Mouse (Mus musculus) midbrain, postnatal 0 days (tissue): ENCODE measurements at regions not wholly inside any gene's neighbourhood (a gene's known extent, or its start where the extent isn't known, plus 50 kb on each side); places are given as distances from the start of the nearest gene placed in this dataset.

Experiments
- ATAC-seq: fragments of 200-750 bp; cut with Nextera tagmentation; 2 replicates; pipeline ENCODE4 v1.8.0; 2017; ENCODE audit warnings: moderate number of reproducible peaks, mild to moderate bottlenecking, moderate TSS enrichment, moderate library complexity; ENCODE audit not compliant: low FRiP score
- DNase-seq: peaks from one replicate; pipeline ENCODE4 v3.0.0-alpha.2; 2015; ENCODE audit warnings: low spot score
- H3K27ac ChIP-seq: fragments of 300-500 bp; sonication (generic); 2 replicates; pipeline ENCODE4 v1.5.1; 2014; ENCODE audit warnings: low read depth, mild to moderate bottlenecking, low read length, mixed read lengths
- H3K27me3 ChIP-seq: fragments of 300-500 bp; sonication (generic); 2 replicates; pipeline ENCODE4 v1.6.1; 2014; ENCODE audit warnings: low read length, control low read depth, mixed read lengths; ENCODE audit not compliant: insufficient read depth
- H3K36me3 ChIP-seq: fragments of 300-500 bp; sonication (generic); 2 replicates; pipeline ENCODE4 v1.6.1; 2014; ENCODE audit warnings: low read length, control low read depth, mixed read lengths; ENCODE audit not compliant: insufficient read depth
- H3K4me1 ChIP-seq: fragments of 300-500 bp; sonication (generic); 2 replicates; pipeline ENCODE4 v1.6.1; 2014; ENCODE audit warnings: mild to moderate bottlenecking, control low read depth, antibody characterized with exemption, low read length, mixed read lengths; ENCODE audit not compliant: insufficient read depth
- H3K4me2 ChIP-seq: fragments of 300-500 bp; sonication (generic); 2 replicates; pipeline ENCODE4 v1.6.1; 2014; ENCODE audit warnings: low read depth, mild to moderate bottlenecking, low read length, mixed read lengths; ENCODE audit not compliant: poor library complexity, severe bottlenecking
- H3K4me3 ChIP-seq: fragments of 300-500 bp; sonication (generic); 2 replicates; pipeline ENCODE4 v1.5.1; 2014; ENCODE audit warnings: low read depth, mild to moderate bottlenecking, low read length, moderate library complexity
- H3K9ac ChIP-seq: fragments of 300-500 bp; sonication (generic); replicated peaks from 2 replicates; pipeline ENCODE4 v1.6.1; 2014; ENCODE audit warnings: mild to moderate bottlenecking, low read length, moderate library complexity, mixed read lengths; ENCODE audit not compliant: poor library complexity, severe bottlenecking
- H3K9me3 ChIP-seq: fragments of 300-500 bp; sonication (generic); 2 replicates; pipeline ENCODE4 v1.6.1; 2016; ENCODE audit warnings: low read length, control low read depth
- CTCF ChIP-seq: IDR thresholded peaks from 2 replicates; pipeline ENCODE4 v1.5.1; 2016; ENCODE audit warnings: antibody characterized with exemption, mild to moderate bottlenecking
- WGBS: fragments of 180-500 bp; shearing (Covaris S2); extraction: QIAGEN DNeasy Blood & Tissue Kit; methylation state at CpG from one replicate; pipeline ENCODE4 v1.1.7; 2014; 5-methylcytosine and 5-hydroxymethylcytosine counted together

- 71% methylated on average over 9 of the region's 9 CpGs for WGBS
- no peak for DNase-seq
- no peak for ATAC-seq
Measured at GRCm38 (mm10) chr2:92673064-92673813, 73.7 kb downstream of the Chst1 start.

GRCm38 (mm10) chr2:92673931-92674330, 74.4 kb downstream of the Chst1 start:
- H3K4me1 ChIP-seq: no peaks in the 10 kb centered on the region
- DNase-seq (no peak), ATAC-seq (no peak)
- H3K4me2 ChIP-seq: no peak overlapping the region
- no peaks in the 10 kb centered on the region for H3K36me3 ChIP-seq
- no peaks in the 10 kb centered on the region for H3K27me3 ChIP-seq
- no peak overlapping the region for H3K27ac ChIP-seq
- WGBS: 26% methylated on average over 4 of the region's 4 CpGs
- no peak overlapping the region for H3K4me3 ChIP-seq
- H3K9me3 ChIP-seq: no peaks in the 10 kb centered on the region
- TF ChIP-seq CTCF: no peak
- H3K9ac ChIP-seq: no peak overlapping the region

More at GRCm38 (mm10) chr2:92673064-92673813, 73.7 kb downstream of the Chst1 start:
- Histone ChIP-seq H3K9ac (no peak overlapping the region), H3K27me3 (no peaks in the 10 kb centered on the region), H3K36me3 (no peaks in the 10 kb centered on the region), H3K4me3 (no peak overlapping the region), H3K4me2 (no peak overlapping the region), H3K9me3 (no peaks in the 10 kb centered on the region), H3K4me1 (no peaks in the 10 kb centered on the region), H3K27ac (no peak overlapping the region)
- no peak for TF ChIP-seq CTCF

- Histone ChIP-seq H3K4me3 (no peak overlapping the region), H3K9ac (no peak overlapping the region), H3K27ac (no peak overlapping the region), H3K4me1 (no peaks in the 10 kb centered on the region), H3K36me3 (no peaks in the 10 kb centered on the region), H3K9me3 (no peaks in the 10 kb centered on the region), H3K4me2 (no peak overlapping the region), H3K27me3 (no peaks in the 10 kb centered on the region)
- no peak for ATAC-seq
- WGBS: 67% methylated on average over 9 of the region's 9 CpGs
- TF ChIP-seq CTCF: no peak
- no peak for DNase-seq
Measured at GRCm38 (mm10) chr2:92675247-92675646, 75.7 kb downstream of the Chst1 start.

- no peak overlapping the region for H3K9ac ChIP-seq
- TF ChIP-seq CTCF: no peak
- H3K9me3 ChIP-seq: no peaks in the 10 kb centered on the region
- H3K4me3 ChIP-seq: no peak overlapping the region
- no peaks in the 10 kb centered on the region for H3K4me1 ChIP-seq
- no peak for DNase-seq
- WGBS: 74% methylated on average over 5 of the region's 5 CpGs
- no peak overlapping the region for H3K27ac ChIP-seq
- no peaks in the 10 kb centered on the region for H3K27me3 ChIP-seq
- ATAC-seq: no peak
- H3K4me2 ChIP-seq: no peak overlapping the region
- no peaks in the 10 kb centered on the region for H3K36me3 ChIP-seq
Measured at GRCm38 (mm10) chr2:92678276-92678930, 78.9 kb downstream of the Chst1 start.

GRCm38 (mm10) chr2:92678999-92679704, 79.6 kb downstream of the Chst1 start:
- WGBS: 78% methylated on average over 3 of the region's 3 CpGs
- Histone ChIP-seq H3K9ac (no peak overlapping the region), H3K27me3 (no peaks in the 10 kb centered on the region), H3K4me3 (no peak overlapping the region), H3K4me1 (no peaks in the 10 kb centered on the region), H3K4me2 (no peak overlapping the region), H3K9me3 (no peaks in the 10 kb centered on the region), H3K36me3 (no peaks in the 10 kb centered on the region), H3K27ac (no peak overlapping the region)
- ATAC-seq: no peak
- no peak for TF ChIP-seq CTCF
- no peak for DNase-seq

- no peak overlapping the region for H3K4me3 ChIP-seq
- H3K27me3 ChIP-seq: no peaks in the 10 kb centered on the region
- H3K4me2 ChIP-seq: no peak overlapping the region
- no peaks in the 10 kb centered on the region for H3K4me1 ChIP-seq
- no peaks in the 10 kb centered on the region for H3K36me3 ChIP-seq
- WGBS: 97% methylated on average over 9 of the region's 9 CpGs
- H3K9ac ChIP-seq: no peak overlapping the region
- no peak for ATAC-seq
- no peak overlapping the region for H3K27ac ChIP-seq
- no peak for TF ChIP-seq CTCF
- DNase-seq: no peak
- no peaks in the 10 kb centered on the region for H3K9me3 ChIP-seq
Measured at GRCm38 (mm10) chr2:92682256-92682655, 82.7 kb downstream of the Chst1 start.
